Mouse (Mus musculus) CH12.LX (cell line): Measurements from ENCODE around the gene Hcn4. TPM values are rescaled to one million over a fixed set of nuclear protein-coding genes. Genes with fewer than 3 reads are reported as not detected.

Experiments
- DNase-seq: peaks from one replicate; pipeline ENCODE4 v3.0.0-alpha.2; 2013; ENCODE audit errors: extremely low read depth
- H3K27ac ChIP-seq: 2 replicates; pipeline ENCODE4 v1.5.1; 2012; ENCODE audit warnings: low read depth, mild to moderate bottlenecking, control low read depth, moderate library complexity; ENCODE audit not compliant: insufficient read depth
- H3K27me3 ChIP-seq: replicated peaks from 2 replicates; pipeline ENCODE3; 2012; ENCODE audit warnings: inconsistent platforms
- H3K36me3 ChIP-seq, 2 experiments: replicated peaks in 1 of 2; 2 replicates each; pipeline versions ENCODE3 to v1.6.1; 2012; ENCODE audit warnings: inconsistent platforms in 1 of 2, low read length in 1 of 2, mild to moderate bottlenecking in 1 of 2, mixed read lengths in 1 of 2, moderate library complexity in 1 of 2; ENCODE audit not compliant: control insufficient read depth in 1 of 2, insufficient read depth in 1 of 2
- H3K4me1 ChIP-seq, 2 experiments: 2 replicates each; pipeline ENCODE4 v1.6.1; 2012; ENCODE audit warnings: inconsistent platforms in 1 of 2, moderate library complexity in 1 of 2; ENCODE audit not compliant: insufficient read depth in 2 of 2, control insufficient read depth in 1 of 2
- H3K4me2 ChIP-seq: 2 replicates; pipeline ENCODE4 v1.6.1; 2012; ENCODE audit warnings: low read depth, mild to moderate bottlenecking, control low read depth; ENCODE audit not compliant: poor library complexity, insufficient read depth, severe bottlenecking
- H3K4me3 ChIP-seq, 3 experiments: fragments of 150-350 bp in 1 of 3; sonication (generic) in 1 of 3; replicated peaks in 1 of 3; 2 replicates each; pipeline versions ENCODE3 to v1.5.1; 2011 to 2012; ENCODE audit warnings: low read depth in 2 of 3, low read length in 2 of 3, mild to moderate bottlenecking in 2 of 3, moderate library complexity in 2 of 3, control low read depth in 1 of 3, improper control_type of control experiment in 1 of 3, inconsistent platforms in 1 of 3, mixed read lengths in 1 of 3; ENCODE audit not compliant: poor library complexity in 1 of 3
- H3K79me2 ChIP-seq: replicated peaks from 2 replicates; pipeline ENCODE4 v1.6.1; 2012; ENCODE audit warnings: mild to moderate bottlenecking, moderate library complexity; ENCODE audit not compliant: control insufficient read depth, poor library complexity, insufficient read depth, severe bottlenecking; ENCODE audit errors: extremely low read depth
- H3K9ac ChIP-seq: 2 replicates; pipeline ENCODE4 v1.6.1; 2012; ENCODE audit warnings: low read depth, mild to moderate bottlenecking, control low read depth, moderate library complexity; ENCODE audit not compliant: insufficient read depth
- H3K9me3 ChIP-seq: replicated peaks from 2 replicates; pipeline ENCODE3; 2012; ENCODE audit warnings: low read length, inconsistent platforms, mixed read lengths
- BHLHE40 ChIP-seq: IDR thresholded peaks from 2 replicates; pipeline ENCODE4 v1.6.1; 2011; ENCODE audit warnings: mild to moderate bottlenecking, low read depth, low read length, improper control_type of control experiment
- CHD1 ChIP-seq: IDR thresholded peaks from 2 replicates; pipeline ENCODE4 v1.6.1; 2012; ENCODE audit warnings: low read depth, low read length, improper control_type of control experiment, inconsistent platforms
- CTCF ChIP-seq, 2 experiments: IDR thresholded peaks in 1 of 2; conservative IDR thresholded peaks in 1 of 2; 2 replicates each; pipeline ENCODE4 v1.5.1; 2011 to 2012; ENCODE audit warnings: low read depth in 2 of 2, low read length in 2 of 2, improper control_type of control experiment in 1 of 2, inconsistent platforms in 1 of 2, mild to moderate bottlenecking in 1 of 2, moderate library complexity in 1 of 2
- ELF1 ChIP-seq: IDR thresholded peaks from 2 replicates; pipeline ENCODE4 v1.6.1; 2014; ENCODE audit warnings: low read depth, mild to moderate bottlenecking, inconsistent platforms, low read length, improper control_type of control experiment
- EP300 ChIP-seq: IDR thresholded peaks from 2 replicates; pipeline ENCODE4 v1.6.1; 2011; ENCODE audit warnings: low read length, improper control_type of control experiment
- HCFC1 ChIP-seq: IDR thresholded peaks from 2 replicates; pipeline ENCODE4 v1.6.1; 2012; ENCODE audit warnings: low read depth, mild to moderate bottlenecking, inconsistent platforms, low read length, improper control_type of control experiment
- JUND ChIP-seq: conservative IDR thresholded peaks from 2 replicates; pipeline ENCODE4 v1.6.1; 2011; ENCODE audit warnings: low read depth, low read length, improper control_type of control experiment
- MAFK ChIP-seq: IDR thresholded peaks from 2 replicates; pipeline ENCODE4 v1.6.1; 2011; ENCODE audit warnings: low read length, improper control_type of control experiment; ENCODE audit not compliant: insufficient replicate concordance
- MAX ChIP-seq: IDR thresholded peaks from 2 replicates; pipeline ENCODE4 v1.6.1; 2011; ENCODE audit warnings: low read length, improper control_type of control experiment
- MAZ ChIP-seq: IDR thresholded peaks from 2 replicates; pipeline ENCODE4 v1.6.1; 2012; ENCODE audit warnings: low read depth, mild to moderate bottlenecking, inconsistent platforms, low read length, improper control_type of control experiment, moderate library complexity
- MEF2A ChIP-seq: IDR thresholded peaks from 2 replicates; pipeline ENCODE4 v1.6.1; 2014; ENCODE audit warnings: low read depth, mild to moderate bottlenecking, inconsistent platforms, low read length, improper control_type of control experiment, borderline replicate concordance
- MXI1 ChIP-seq: IDR thresholded peaks from 2 replicates; pipeline ENCODE4 v1.6.1; 2011; ENCODE audit warnings: mild to moderate bottlenecking, low read depth, low read length, improper control_type of control experiment
- MYC ChIP-seq: IDR thresholded peaks from 2 replicates; pipeline ENCODE4 v1.6.1; 2011; ENCODE audit warnings: low read depth, mild to moderate bottlenecking, improper control_type of control experiment, low read length
- NELFE ChIP-seq: IDR thresholded peaks from 2 replicates; pipeline ENCODE4 v1.6.1; 2011; ENCODE audit warnings: low read depth, low read length, improper control_type of control experiment
- NRF1 ChIP-seq: IDR thresholded peaks from 2 replicates; pipeline ENCODE4 v1.6.1; 2014; ENCODE audit warnings: low read depth, mild to moderate bottlenecking, inconsistent platforms, low read length, improper control_type of control experiment, moderate library complexity
- PAX5 ChIP-seq: IDR thresholded peaks from 2 replicates; pipeline ENCODE4 v1.6.1; 2012; ENCODE audit warnings: low read length, inconsistent platforms, mixed read lengths
- RAD21 ChIP-seq: IDR thresholded peaks from 2 replicates; pipeline ENCODE4 v1.6.1; 2011; ENCODE audit warnings: low read depth, mild to moderate bottlenecking, low read length, improper control_type of control experiment, moderate library complexity
- RCOR1 ChIP-seq: conservative IDR thresholded peaks from 2 replicates; pipeline ENCODE4 v1.6.1; 2012; ENCODE audit warnings: low read depth, mild to moderate bottlenecking, inconsistent platforms, low read length, improper control_type of control experiment
- SIN3A ChIP-seq: IDR thresholded peaks from 2 replicates; pipeline ENCODE4 v1.6.1; 2012; ENCODE audit warnings: low read length, improper control_type of control experiment, inconsistent platforms
- SMC3 ChIP-seq: IDR thresholded peaks from 2 replicates; pipeline ENCODE4 v1.6.1; 2011; ENCODE audit warnings: low read depth, low read length, improper control_type of control experiment
- TBP ChIP-seq: conservative IDR thresholded peaks from 2 replicates; pipeline ENCODE4 v1.6.1; 2011; ENCODE audit warnings: low read depth, low read length, improper control_type of control experiment
- USF1 ChIP-seq: IDR thresholded peaks from 2 replicates; pipeline ENCODE4 v1.6.1; 2014; ENCODE audit warnings: low read depth, mild to moderate bottlenecking, inconsistent platforms, low read length, improper control_type of control experiment
- ZC3H11A ChIP-seq: IDR thresholded peaks from 2 replicates; pipeline ENCODE4 v1.6.1; 2012; ENCODE audit warnings: low read depth, mild to moderate bottlenecking, inconsistent platforms, low read length, improper control_type of control experiment
- ZKSCAN1 ChIP-seq: IDR thresholded peaks from 2 replicates; pipeline ENCODE4 v1.6.1; 2012; ENCODE audit warnings: low read depth, inconsistent platforms, low read length, improper control_type of control experiment, borderline replicate concordance
- ZNF384 ChIP-seq: IDR thresholded peaks from 2 replicates; pipeline ENCODE4 v1.6.1; 2012; ENCODE audit warnings: low read depth, low read length, improper control_type of control experiment, inconsistent platforms
- dilution Hi-C: fragments of 300-500 bp; cut with MboI; formaldehyde crosslinking; loops from 2 replicates; pipeline ENCODE4 v1.14.3; 2020; ENCODE audit warnings: low sequenced_read_pairs; ENCODE audit not compliant: extremely low pct_unique_long_range_greater_than_20kb, extremely low pct_ligation_motif_present
- in situ Hi-C: fragments of 300-500 bp; cut with MboI; formaldehyde crosslinking; loops from 3 replicates; pipeline ENCODE4 v1.14.3; 2019; ENCODE audit warnings: low sequenced_read_pairs, low pct_ligation_motif_present, low pct_unique_long_range_greater_than_20kb, mixed read lengths
- polyA plus RNA-seq: library from polyadenylated mRNA; unstranded; fragments of >175 nt; gene quantifications from 2 replicates; pipeline ENCODE4 v1.2.1, GENCODE M21; 2012; ENCODE audit warnings: low read depth; ENCODE audit not compliant: insufficient read length
- total RNA-seq, 2 experiments: library from RNA; depleted of rRNA; stranded (reverse); fragments of 300-350 nt in 1 of 2; fragments of >200 nt in 1 of 2; gene quantifications; 2 replicates each; pipeline ENCODE4 v1.2.3; 2012 to 2014

The Hcn4 gene
- total and polyA plus RNA-seq, 3 experiments = 0.04 TPM; not detected in 2

- Histone ChIP-seq H3K27me3 (no peaks in the 10 kb centered on the region), H3K4me2 (no peak overlapping the region)
- dilution Hi-C loops = no loop called here
These were observed 20.4 kb upstream of the Hcn4 start for GRCm38 (mm10) chr9:58802802-58803201.

GRCm38 (mm10) chr9:58805601-58806318, 17.5 kb upstream of the Hcn4 start:
- no peaks in the 10 kb centered on the region for H3K79me2 ChIP-seq
- no peak overlapping the region for H3K9ac ChIP-seq
- no peak for TF ChIP-seq TBP
- TF ChIP-seq USF1 = no peak
- TF ChIP-seq SIN3A = no peak
- TF ChIP-seq MAX = no peak
- no peak for TF ChIP-seq MAZ
- no peak for TF ChIP-seq NRF1
- TF ChIP-seq NELFE = no peak
- TF ChIP-seq ELF1 = no peak
- no peak for TF ChIP-seq SMC3
- no peak for TF ChIP-seq ZNF384
- TF ChIP-seq PAX5 = no peak
- no peak for TF ChIP-seq EP300
- no peak for TF ChIP-seq ZKSCAN1
- no peak for TF ChIP-seq MXI1
- TF ChIP-seq MEF2A = no peak
- no peak for TF ChIP-seq CHD1
- TF ChIP-seq RAD21 = no peak
- TF ChIP-seq CTCF (conservative IDR thresholded peaks at IDR 0.05 in 1 of 2, IDR thresholded peaks at IDR 0.05 in 1 of 2; ENCODE audit: low read depth in 2 of 2, low read length in 2 of 2) = no peak
- TF ChIP-seq JUND = no peak
- in situ Hi-C loops = no loop called here
- no peaks in the 10 kb centered on the region for H3K27me3 ChIP-seq
- H3K4me2 ChIP-seq = peak overlapping the region; percentile 0; the same call in 1 of the 2 replicates
- no peaks in the 10 kb centered on the region for H3K36me3 ChIP-seq
- no peak overlapping the region for H3K4me3 ChIP-seq
- peaks cover 0 to 12% of the 10 kb centered on the region in 2 experiments; a peak in 2 of 4 replicates for H3K4me1 ChIP-seq
- DNase-seq = peak; percentile 47
- dilution Hi-C loops = no loop called here
- H3K27ac ChIP-seq = no peak overlapping the region
- no peaks in the 10 kb centered on the region for H3K9me3 ChIP-seq

More at GRCm38 (mm10) chr9:58802802-58803201, 20.4 kb upstream of the Hcn4 start:
- TF ChIP-seq MAZ (no peak), HCFC1 (no peak), RCOR1 (no peak), MYC (no peak), MXI1 (no peak), ZC3H11A (no peak), MAFK (no peak), BHLHE40 (no peak)
- no peak for DNase-seq
- Histone ChIP-seq H3K79me2 (no peaks in the 10 kb centered on the region), H3K36me3 (no peaks in the 10 kb centered on the region), H3K9ac (no peak overlapping the region), H3K4me1 (peaks cover 0 to 12% of the 10 kb centered on the region in 2 experiments; a peak in 2 of 4 replicates), H3K4me3 (no peak overlapping the region), H3K9me3 (no peaks in the 10 kb centered on the region), H3K27ac (no peak overlapping the region)
- in situ Hi-C loops = no loop called here
